In the genomic region with DNA sequence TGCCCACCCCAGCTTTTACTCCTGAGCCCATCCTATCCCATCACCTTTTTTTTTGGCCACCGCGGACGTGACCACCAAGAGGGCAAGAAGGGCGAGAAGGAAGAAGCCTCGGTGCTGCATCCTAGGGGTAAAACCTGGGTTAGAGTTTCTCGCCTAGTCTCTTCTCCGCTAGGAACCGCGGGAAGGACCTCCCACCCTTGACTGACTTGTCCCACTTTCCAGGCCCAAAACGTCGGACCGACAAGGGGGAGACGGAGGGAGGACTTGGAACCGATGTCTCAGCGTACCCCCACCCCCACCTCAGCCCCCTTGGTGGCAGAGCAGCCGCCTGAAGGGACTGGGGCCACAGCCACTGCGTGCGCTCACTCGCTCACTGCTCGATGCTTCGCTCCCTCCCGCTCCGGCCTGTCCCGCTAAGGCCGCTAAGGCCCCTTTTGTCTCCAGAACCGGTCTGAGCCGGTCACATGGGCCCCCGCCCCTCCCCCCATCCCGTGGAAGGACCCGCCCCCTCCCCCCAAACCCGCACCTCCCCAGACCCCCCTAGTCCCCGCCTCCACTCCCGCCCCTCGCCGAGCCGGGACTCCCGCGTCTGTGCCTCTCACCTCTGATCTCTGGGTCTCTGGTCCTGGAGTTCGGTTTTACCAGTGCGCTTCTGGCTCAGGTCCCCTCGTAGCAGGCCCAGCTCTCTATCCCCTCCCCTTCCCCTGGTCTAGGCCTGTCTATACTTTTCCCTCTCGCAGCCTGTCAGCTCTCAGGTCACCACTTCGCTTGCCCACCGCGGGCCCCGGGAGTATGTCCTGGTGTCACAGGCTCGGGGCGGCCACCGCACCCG, we compare ENCODE assay signal across 9 mouse cellular contexts. TPM values are rescaled to one million over a fixed set of nuclear protein-coding genes. Genes with fewer than 3 reads are reported as not detected.
A peak's percentile ranks its signal among the peaks of the same experiment; 100 is the strongest.
DNase-seq lines count a peak whose midpoint lies in the region; ATAC-seq and TF ChIP-seq lines count a peak whose summit lies in the region.
"Had no signal": no experiment of that assay in that cellular context is flagged by ENCODE, and none has a peak within 500 bp of the region (broad histone marks: within the 10 kb centered on the region; RNA-seq: fewer than 3 reads in every experiment).

No protein-coding gene starts in this region.

- WGBS in hindbrain, embryonic 14.5 days, result under 1% methylated on average over 45 of the region's 50 CpGs
- WGBS in liver, embryonic 16.5 days (ENCODE audit: insufficient replicate concordance), result 5% methylated on average over 49 of the region's 50 CpGs
- 2% methylated on average over 50 of the region's 50 CpGs for WGBS in stomach, embryonic 15.5 days

- peaks cover 45% of the 10 kb centered on the region for H3K4me1 ChIP-seq in erythroblast, embryonic 14.5 days (ENCODE audit: control insufficient read depth)
- H3K4me1 ChIP-seq in E14TG2a.4 (replicated peaks; ENCODE audit: low read depth, low read length), result peaks cover 88% of the 10 kb centered on the region
- peaks cover 15% of the 10 kb centered on the region for H3K4me1 ChIP-seq in hindbrain, embryonic 14.5 days (replicated peaks; ENCODE audit: control insufficient read depth, insufficient read depth, low read length)
- H3K4me1 ChIP-seq in liver, embryonic 16.5 days (ENCODE audit: control insufficient read depth, low read depth, low read length), result peaks cover 29% of the 10 kb centered on the region
- H3K4me1 ChIP-seq in stomach, embryonic 15.5 days, result peaks cover 37% of the 10 kb centered on the region

- H3K4me3 ChIP-seq in erythroblast, embryonic 14.5 days (replicated peaks), result peak overlapping the region; percentile 39
- peak overlapping the region; percentile 86 for H3K4me3 ChIP-seq in E14TG2a.4 (replicated peaks; ENCODE audit: low read length)
- peak overlapping the region; percentile 47 for H3K4me3 ChIP-seq in hindbrain, embryonic 14.5 days (replicated peaks; ENCODE audit: low read length)
- peak overlapping the region; percentile 27 for H3K4me3 ChIP-seq in liver, embryonic 16.5 days (ENCODE audit: low read depth, low read length)
- H3K4me3 ChIP-seq in stomach, embryonic 15.5 days (replicated peaks), result peak overlapping the region; percentile 64

- peak overlapping the region; percentile 58 for H3K4me2 ChIP-seq in hindbrain, embryonic 14.5 days (replicated peaks)
- peak overlapping the region; percentile 58 for H3K4me2 ChIP-seq in liver, embryonic 16.5 days (ENCODE audit: low read depth, low read length)
- peak overlapping the region; percentile 66 for H3K4me2 ChIP-seq in stomach, embryonic 15.5 days

- peak; percentile 97 for DNase-seq in embryo, embryonic 9.5 days (ENCODE audit: extremely low spot score)
- peak; percentile 69 for DNase-seq in hindbrain, embryonic 14.5 days (ENCODE audit: low spot score)
- DNase-seq in gastrocnemius, adult 18-20 months (ENCODE audit: low spot score), result no peak

- H3K27me3 ChIP-seq in erythroblast, embryonic 14.5 days (ENCODE audit: control insufficient read depth), result peaks cover 47% of the 10 kb centered on the region
- peaks cover 26% of the 10 kb centered on the region for H3K27me3 ChIP-seq in E14TG2a.4 (ENCODE audit: insufficient read depth, low read length)
- H3K27me3 ChIP-seq in hindbrain, embryonic 14.5 days (ENCODE audit: control insufficient read depth, insufficient read depth, low read length), result no peaks in the 10 kb centered on the region
- peaks cover 21% of the 10 kb centered on the region for H3K27me3 ChIP-seq in liver, embryonic 16.5 days (ENCODE audit: control insufficient read depth, insufficient read depth, low read depth, low read length)
- no peaks in the 10 kb centered on the region for H3K27me3 ChIP-seq in stomach, embryonic 15.5 days (replicated peaks)

- no peak for ATAC-seq in erythroblast, adult 5-6 weeks (replicated peaks; ENCODE audit: low FRiP score, poor library complexity, severe bottlenecking)
- ATAC-seq in hindbrain, embryonic 14.5 days (ENCODE audit: low FRiP score), result peak; percentile 64
- no peak for ATAC-seq in liver, embryonic 16.5 days (ENCODE audit: low read depth)
- ATAC-seq in stomach, embryonic 15.5 days (ENCODE audit: insufficient read depth, low FRiP score, low read depth), result peak; percentile 61

- H3K36me3 ChIP-seq in erythroblast, embryonic 14.5 days (ENCODE audit: control insufficient read depth), result peaks cover 38% of the 10 kb centered on the region
- H3K36me3 ChIP-seq in E14TG2a.4 (ENCODE audit: insufficient read depth, low read length), result peaks cover 38% of the 10 kb centered on the region
- peaks cover 23% of the 10 kb centered on the region; the same call in 1 of the 2 replicates for H3K36me3 ChIP-seq in hindbrain, embryonic 14.5 days (replicated peaks; ENCODE audit: control insufficient read depth, insufficient read depth)
- H3K36me3 ChIP-seq in liver, embryonic 16.5 days (ENCODE audit: control insufficient read depth, insufficient read depth), result peaks cover 26% of the 10 kb centered on the region
- peaks cover 9% of the 10 kb centered on the region for H3K36me3 ChIP-seq in stomach, embryonic 15.5 days

- H3K9ac ChIP-seq in hindbrain, embryonic 14.5 days, result peak overlapping the region; percentile 84
- H3K9ac ChIP-seq in liver, embryonic 16.5 days (ENCODE audit: low read depth, low read length), result peak overlapping the region; percentile 36
- peak overlapping the region; percentile 69 for H3K9ac ChIP-seq in stomach, embryonic 15.5 days

- H3K9me3 ChIP-seq in erythroblast, embryonic 14.5 days (ENCODE audit: control insufficient read depth, low read length), result no peaks in the 10 kb centered on the region
- no peaks in the 10 kb centered on the region for H3K9me3 ChIP-seq in E14TG2a.4 (ENCODE audit: low read length)
- no peaks in the 10 kb centered on the region for H3K9me3 ChIP-seq in hindbrain, embryonic 14.5 days (ENCODE audit: control insufficient read depth, low read length)
- H3K9me3 ChIP-seq in liver, embryonic 16.5 days (replicated peaks; ENCODE audit: control insufficient read depth, low read length), result no peaks in the 10 kb centered on the region
- H3K9me3 ChIP-seq in stomach, embryonic 15.5 days, result no peaks in the 10 kb centered on the region

- TF ChIP-seq CTCF in E14TG2a.4 (conservative IDR thresholded peaks at IDR 0.05; ENCODE audit: low read length), result no peak

- H3K27ac ChIP-seq in hindbrain, embryonic 14.5 days, result peak overlapping the region; percentile 72
- H3K27ac ChIP-seq in liver, embryonic 16.5 days (ENCODE audit: low read length), result no peak overlapping the region
- peak overlapping the region; percentile 88 for H3K27ac ChIP-seq in stomach, embryonic 15.5 days

RNA-seq across cellular contexts. Expression of gene Mdk, which starts 0.6 kb away (rescaled TPM):
- 1.1 and 1.8 TPM in 2 replicates for polyA plus RNA-seq in erythroblast, embryonic 14.5 days (2012)
- 1.9 TPM in 1 of 2 replicates, not detected in the other for total RNA-seq in erythroblast, adult 5-6 weeks (2015; ENCODE audit: low replicate concordance)
- 0.77 TPM in 1 of 2 replicates, not detected in the other for total RNA-seq in erythroblast, adult 5-6 weeks (2017; ENCODE audit: low replicate concordance)
- 154 and 171 TPM in 2 replicates for polyA plus RNA-seq in hindbrain, embryonic 14.5 days (2014; fragmentation: Nextera tagmentation; extraction: Ambion mirVana)
- 12.6 and 15.2 TPM in 2 replicates for polyA plus RNA-seq in liver, embryonic 16.5 days (2015; fragmentation: Nextera tagmentation; extraction: Ambion mirVana)
- polyA plus RNA-seq in stomach, embryonic 15.5 days (2015; fragmentation: Nextera tagmentation; extraction: Ambion mirVana), result 587 and 735 TPM in 2 replicates
- 1 to 10 TPM in 1 of 2 experiments, under 1 TPM in 1; 0.82 to 1.7 TPM for total RNA-seq in gastrocnemius, adult 18-20 months (2021)

RNA-seq across cellular contexts. Expression of gene Chrm4, which starts 4.5 kb away (rescaled TPM):
- polyA plus RNA-seq in erythroblast, embryonic 14.5 days (2012), result 0.03 TPM in 1 of 2 replicates, not detected in the other
- total RNA-seq in erythroblast, adult 5-6 weeks (2015; ENCODE audit: low replicate concordance), result not detected in 2 replicates
- total RNA-seq in erythroblast, adult 5-6 weeks (2017; ENCODE audit: low replicate concordance), result not detected in 2 replicates
- polyA plus RNA-seq in hindbrain, embryonic 14.5 days (2014; fragmentation: Nextera tagmentation; extraction: Ambion mirVana), result 0.52 and 0.67 TPM in 2 replicates
- 0.06 TPM in 1 of 2 replicates, not detected in the other for polyA plus RNA-seq in liver, embryonic 16.5 days (2015; fragmentation: Nextera tagmentation; extraction: Ambion mirVana)
- polyA plus RNA-seq in stomach, embryonic 15.5 days (2015; fragmentation: Nextera tagmentation; extraction: Ambion mirVana), result 0.21 and 0.27 TPM in 2 replicates
- not detected for total RNA-seq in gastrocnemius, adult 18-20 months (2021)

RNA-seq across cellular contexts. Expression of gene Gm9821, which starts 14.0 kb away (rescaled TPM):
- not detected in 2 replicates for polyA plus RNA-seq in erythroblast, embryonic 14.5 days (2012)
- total RNA-seq in erythroblast, adult 5-6 weeks (2015; ENCODE audit: low replicate concordance), result not detected in 2 replicates
- 0.28 TPM in 1 of 2 replicates, not detected in the other for total RNA-seq in erythroblast, adult 5-6 weeks (2017; ENCODE audit: low replicate concordance)
- polyA plus RNA-seq in hindbrain, embryonic 14.5 days (2014; fragmentation: Nextera tagmentation; extraction: Ambion mirVana), result 0.39 TPM in 1 of 2 replicates, not detected in the other
- 0.68 and 1.0 TPM in 2 replicates for polyA plus RNA-seq in liver, embryonic 16.5 days (2015; fragmentation: Nextera tagmentation; extraction: Ambion mirVana)
- 0.66 and 0.71 TPM in 2 replicates for polyA plus RNA-seq in stomach, embryonic 15.5 days (2015; fragmentation: Nextera tagmentation; extraction: Ambion mirVana)
- not detected for total RNA-seq in gastrocnemius, adult 18-20 months (2021)
- total RNA-seq: gastrocnemius, postnatal 4 days had no signal

RNA-seq across cellular contexts. Expression of gene Dgkz, which starts 44.1 kb away (rescaled TPM):
- polyA plus RNA-seq in erythroblast, embryonic 14.5 days (2012), result 6.0 and 8.4 TPM in 2 replicates
- 35.9 and 75.1 TPM in 2 replicates for total RNA-seq in erythroblast, adult 5-6 weeks (2015; ENCODE audit: low replicate concordance)
- total RNA-seq in erythroblast, adult 5-6 weeks (2017; ENCODE audit: low replicate concordance), result 13.7 and 19.5 TPM in 2 replicates
- polyA plus RNA-seq in hindbrain, embryonic 14.5 days (2014; fragmentation: Nextera tagmentation; extraction: Ambion mirVana), result 39.0 and 42.6 TPM in 2 replicates
- polyA plus RNA-seq in liver, embryonic 16.5 days (2015; fragmentation: Nextera tagmentation; extraction: Ambion mirVana), result 20.2 and 24.1 TPM in 2 replicates
- 50.9 and 51.1 TPM in 2 replicates for polyA plus RNA-seq in stomach, embryonic 15.5 days (2015; fragmentation: Nextera tagmentation; extraction: Ambion mirVana)
- total RNA-seq in gastrocnemius, adult 18-20 months (2021), result 10 to 100 TPM; 29.0 to 32.7 TPM

Comparison
In these comparisons a context has a peak if more than half of its experiments do, and no peak if none do; other contexts are left out.
1. H3K4me3 ChIP-seq: peak in every context shown above with its lines; median percentile 86 in E14TG2a.4; 64 in stomach, embryonic 15.5 days; 47 in hindbrain, embryonic 14.5 days; 39 in erythroblast, embryonic 14.5 days; 27 in liver, embryonic 16.5 days.
2. ATAC-seq: peak in hindbrain, embryonic 14.5 days (single experiment) and stomach, embryonic 15.5 days (single experiment); none in erythroblast, adult 5-6 weeks (single experiment) and liver, embryonic 16.5 days (single experiment).
3. Peak in every context shown above with its lines, with median percentiles within 50 percentile points of each other: H3K4me2 ChIP-seq and H3K9ac ChIP-seq.